Mouse (Mus musculus) left cerebral cortex, postnatal 14 days (tissue): ENCODE results near the gene Kcnc3. TPM values are rescaled to one million over a fixed set of nuclear protein-coding genes. Genes with fewer than 3 reads are reported as not detected.

Experiments
- DNase-seq, 2 experiments: peaks; one replicate each; pipeline ENCODE4 v3.0.0; 2021 to 2022; ENCODE audit warnings: low spot score in 2 of 2, mixed read lengths in 1 of 2
- intact Hi-C: fragments of 180-260 bp; cut with DNase I; formaldehyde crosslinking; loops from one replicate; pipeline ENCODE4 v1.15.1; 2025
- total RNA-seq, 2 experiments: library from RNA; stranded (reverse); gene quantifications; 2 replicates each; pipeline ENCODE4 v1.2.3; 2021

Gene Kcnc3
- total RNA-seq, 2 experiments from 2014 or later: 74.2 to 75.5 TPM

GRCm38 (mm10) chr7:44591348-44592116 is 1.1 kb downstream of the Kcnc3 start:
- no peak for DNase-seq
- intact Hi-C loops: no loop called here

- intact Hi-C loops: no loop called here
- DNase-seq: no peak
These were observed 2.6 kb downstream of the Kcnc3 start for GRCm38 (mm10) chr7:44593051-44593450.

- DNase-seq: peak; percentile 89 to 92
- intact Hi-C loops: no loop called here
These were observed 3.3 kb downstream of the Kcnc3 start for GRCm38 (mm10) chr7:44593775-44594174.

- peak in 1 of 2 experiments; percentile 60 for DNase-seq
- intact Hi-C loops: no loop called here
These were observed 3.8 kb downstream of the Kcnc3 start for GRCm38 (mm10) chr7:44594291-44594690.

GRCm38 (mm10) chr7:44595131-44595561 is 4.7 kb downstream of the Kcnc3 start:
- no peak for DNase-seq
- intact Hi-C loops: no loop called here

GRCm38 (mm10) chr7:44596051-44596450 is 5.6 kb downstream of the Kcnc3 start:
- intact Hi-C loops: no loop called here
- no peak for DNase-seq

GRCm38 (mm10) chr7:44596996-44597538 is 6.6 kb downstream of the Kcnc3 start:
- DNase-seq: no peak
- intact Hi-C loops: no loop called here

GRCm38 (mm10) chr7:44597666-44598065 is 7.2 kb downstream of the Kcnc3 start:
- DNase-seq: no peak
- intact Hi-C loops: no loop called here

GRCm38 (mm10) chr7:44598336-44598735 is 7.9 kb downstream of the Kcnc3 start:
- intact Hi-C loops: no loop called here
- no peak for DNase-seq

GRCm38 (mm10) chr7:44600691-44601262 is 10.3 kb downstream of the Kcnc3 start:
- intact Hi-C loops: no loop called here
- no peak for DNase-seq

GRCm38 (mm10) chr7:44601646-44602045 is 11.2 kb downstream of the Kcnc3 start:
- DNase-seq: no peak
- intact Hi-C loops: no loop called here

GRCm38 (mm10) chr7:44602443-44602842 is 12.0 kb downstream of the Kcnc3 start:
- peak; percentile 78 to 80 for DNase-seq
- intact Hi-C loops: no loop called here

GRCm38 (mm10) chr7:44603186-44603855 is 12.9 kb downstream of the Kcnc3 start:
- DNase-seq: no peak
- intact Hi-C loops: no loop called here

- peak in 1 of 2 experiments; percentile 53 for DNase-seq
- intact Hi-C loops: no loop called here
These were observed 13.7 kb downstream of the Kcnc3 start for GRCm38 (mm10) chr7:44604139-44604606.

GRCm38 (mm10) chr7:44604619-44605018 is 14.2 kb downstream of the Kcnc3 start:
- intact Hi-C loops: no loop called here

GRCm38 (mm10) chr7:44605436-44605835 is 15.0 kb downstream of the Kcnc3 start:
- DNase-seq: no peak
- intact Hi-C loops: no loop called here

More at GRCm38 (mm10) chr7:44604619-44605018, 14.2 kb downstream of the Kcnc3 start:
- no peak for DNase-seq

GRCm38 (mm10) chr7:44606171-44606901 is 15.9 kb downstream of the Kcnc3 start:
- intact Hi-C loops: no loop called here
- DNase-seq: no peak

GRCm38 (mm10) chr7:44612192-44612591 is 21.7 kb downstream of the Kcnc3 start:
- intact Hi-C loops: no loop called here

GRCm38 (mm10) chr7:44614041-44614688 is 23.7 kb downstream of the Kcnc3 start:
- DNase-seq: no peak
- intact Hi-C loops: no loop called here

More at GRCm38 (mm10) chr7:44612192-44612591, 21.7 kb downstream of the Kcnc3 start:
- no peak for DNase-seq
